Mouse (Mus musculus) megakaryocyte, embryonic 14.5 days (primary cell): ENCODE measurements around the gene Vangl2.

Source experiments
- FLI1 ChIP-seq: IDR thresholded peaks from 2 replicates; pipeline ENCODE4 v1.6.1; 2012; ENCODE audit warnings: low read length, inconsistent platforms, mixed read lengths
- GATA1 ChIP-seq: IDR thresholded peaks from 3 replicates; pipeline ENCODE4 v1.6.1; 2012; ENCODE audit warnings: mixed read lengths, low read length, inconsistent platforms, borderline replicate concordance

DNA sequence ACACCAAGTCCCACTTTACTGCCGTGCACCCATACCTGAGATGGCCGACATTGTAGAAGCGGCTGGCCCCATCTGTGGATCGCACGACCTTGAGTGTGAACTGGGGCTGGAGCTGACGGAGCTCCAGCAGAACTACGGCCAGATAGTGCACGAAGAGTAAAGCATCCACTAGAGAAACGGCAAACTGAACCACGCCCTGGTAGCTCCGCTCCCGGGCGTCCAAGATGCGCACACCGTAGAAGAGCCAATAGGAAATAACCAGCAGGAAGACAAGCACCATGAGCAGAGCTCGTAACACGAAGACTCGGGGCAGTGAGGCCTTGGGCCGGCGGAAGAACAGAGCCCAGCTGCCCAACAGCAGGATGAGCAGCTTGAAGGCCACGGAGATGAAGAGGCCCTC lies 18.8 kb downstream of the Vangl2 start:
- TF ChIP-seq GATA1 (no peak), FLI1 (no peak)
